Mouse (Mus musculus) olfactory bulb, adult 2 months (tissue): ENCODE data around the gene Clvs2.

Experiments used
- CTCF ChIP-seq: fragments of 200-500 bp; IDR thresholded peaks from 2 replicates; pipeline ENCODE4 v1.5.1; 2012; ENCODE audit warnings: low read depth, mild to moderate bottlenecking, low read length, moderate library complexity; ENCODE audit not compliant: insufficient read depth
- POLR2A ChIP-seq: fragments of 200-500 bp; IDR thresholded peaks from 2 replicates; pipeline ENCODE4 v1.6.1; 2012; ENCODE audit warnings: mild to moderate bottlenecking, low read depth, low read length, moderate library complexity; ENCODE audit not compliant: insufficient read depth

DNA sequence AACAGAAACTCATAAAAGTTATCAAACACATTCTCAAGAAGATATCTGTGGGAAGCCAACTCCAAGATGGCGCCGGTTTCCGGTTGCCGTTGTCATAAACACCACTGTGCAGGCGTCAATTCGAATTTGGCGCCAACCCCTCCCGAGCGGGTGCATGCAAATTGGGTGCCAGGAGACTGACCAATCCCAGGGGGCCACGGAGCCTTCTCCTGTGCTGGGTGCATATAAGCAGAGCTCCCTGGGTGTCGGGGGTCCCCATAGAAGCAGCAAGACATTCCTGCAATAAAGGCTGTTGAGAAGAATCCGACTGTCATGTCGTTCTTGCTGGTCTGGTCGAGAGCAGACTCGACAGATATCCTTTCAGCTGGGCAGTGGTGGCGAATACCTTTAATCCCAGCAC, 31.8 kb downstream of the Clvs2 start:
- TF ChIP-seq CTCF = no peak
- TF ChIP-seq POLR2A = no peak
